In genomic region chr12:54655292-54656038, GRCm38 (mm10) we compare ENCODE assay signal across 8 mouse cellular contexts. TPM values are rescaled to one million over a fixed set of nuclear protein-coding genes. Genes with fewer than 3 reads are reported as not detected.
DNase-seq lines count a peak whose midpoint lies in the region; ATAC-seq and TF ChIP-seq lines count a peak whose summit lies in the region.

No protein-coding gene starts in this region.

- H3K9me3 ChIP-seq in ES-E14 (ENCODE audit: control insufficient read depth, insufficient read depth, low read depth, low read length): no peaks in the 10 kb centered on the region
- H3K9me3 ChIP-seq in liver, embryonic 11.5 days (ENCODE audit: control insufficient read depth, low read length): no peaks in the 10 kb centered on the region
- no peaks in the 10 kb centered on the region for H3K9me3 ChIP-seq in stomach, postnatal 0 days (ENCODE audit: control insufficient read depth, low read length)

- H3K27ac ChIP-seq in kidney, adult 2 months (ENCODE audit: insufficient read depth, low read depth, low read length): peak overlapping the region; percentile 91; the same call in 1 of the 2 replicates
- peak overlapping the region; percentile 82; the same call in 1 of the 2 replicates for H3K27ac ChIP-seq in ES-E14 (ENCODE audit: insufficient read depth, low read depth, low read length, poor library complexity, severe bottlenecking)
- H3K27ac ChIP-seq in embryonic fibroblast, embryonic 13.5 days (ENCODE audit: insufficient read depth, low read length): peak overlapping the region; percentile 55; the same call in 1 of the 2 replicates
- H3K27ac ChIP-seq in liver, embryonic 11.5 days (ENCODE audit: low read depth, low read length): peak overlapping the region; percentile 74
- peak overlapping the region; percentile 95 for H3K27ac ChIP-seq in stomach, postnatal 0 days (replicated peaks)

- no peak for ATAC-seq in liver, embryonic 11.5 days (replicated peaks; ENCODE audit: low FRiP score)
- ATAC-seq in stomach, postnatal 0 days (ENCODE audit: low FRiP score, low TSS enrichment): no peak

- no peak for TF ChIP-seq CTCF in kidney, adult 2 months (conservative IDR thresholded peaks at IDR 0.05; ENCODE audit: insufficient read depth, insufficient read length, low read depth, low read length)
- TF ChIP-seq CTCF in embryonic fibroblast, embryonic 13.5 days (IDR thresholded peaks at IDR 0.05; ENCODE audit: borderline replicate concordance, insufficient read depth, low read length): no peak
- TF ChIP-seq CTCF in stomach, postnatal 0 days (IDR thresholded peaks at IDR 0.05; ENCODE audit: low read depth): no peak

- no peaks in the 10 kb centered on the region for H3K36me3 ChIP-seq in kidney, adult 2 months (ENCODE audit: control insufficient read depth, insufficient read depth, low read length)
- no peaks in the 10 kb centered on the region for H3K36me3 ChIP-seq in ES-E14 (ENCODE audit: control insufficient read depth, insufficient read depth, low read length, poor library complexity, severe bottlenecking)
- no peaks in the 10 kb centered on the region for H3K36me3 ChIP-seq in liver, embryonic 11.5 days (ENCODE audit: control insufficient read depth, insufficient read depth, low read length)
- H3K36me3 ChIP-seq in stomach, postnatal 0 days (ENCODE audit: control insufficient read depth, insufficient read depth, low read length): no peaks in the 10 kb centered on the region

- TF ChIP-seq EP300 in stomach, postnatal 0 days (optimal IDR thresholded peaks at IDR 0.05): no peak

- peak overlapping the region; percentile 60 for H3K4me2 ChIP-seq in liver, embryonic 11.5 days
- peak overlapping the region; percentile 64 for H3K4me2 ChIP-seq in stomach, postnatal 0 days (replicated peaks; ENCODE audit: low read depth)

- H3K4me1 ChIP-seq in kidney, adult 2 months (ENCODE audit: control insufficient read depth, insufficient read depth, low read length): peaks cover 17% of the 10 kb centered on the region; the same call in 1 of the 2 replicates
- H3K4me1 ChIP-seq in ES-E14 (ENCODE audit: control insufficient read depth in 2 of 2, insufficient read depth in 2 of 2, low read length in 2 of 2, poor library complexity in 1 of 2): peaks cover 3 to 9% of the 10 kb centered on the region in 2 experiments; a peak in 2 of 4 replicates
- H3K4me1 ChIP-seq in embryonic fibroblast, embryonic 13.5 days (ENCODE audit: control insufficient read depth, insufficient read depth, low read length): peaks cover 12% of the 10 kb centered on the region
- H3K4me1 ChIP-seq in liver, embryonic 11.5 days (replicated peaks; ENCODE audit: control insufficient read depth, insufficient read depth, low read length): peaks cover 19% of the 10 kb centered on the region
- H3K4me1 ChIP-seq in stomach, postnatal 0 days (replicated peaks; ENCODE audit: control insufficient read depth, insufficient read depth): peaks cover 5% of the 10 kb centered on the region

- no peaks in the 10 kb centered on the region for H3K27me3 ChIP-seq in kidney, adult 2 months (replicated peaks; ENCODE audit: control insufficient read depth, insufficient read depth, low read length)
- no peaks in the 10 kb centered on the region for H3K27me3 ChIP-seq in liver, embryonic 11.5 days (replicated peaks; ENCODE audit: control insufficient read depth, insufficient read depth, low read length)
- H3K27me3 ChIP-seq in stomach, postnatal 0 days (ENCODE audit: control insufficient read depth, insufficient read depth, low read length): no peaks in the 10 kb centered on the region

- WGBS in kidney, adult 2 months: 19% methylated on average over 16 of the region's 16 CpGs
- 21% methylated on average over 16 of the region's 16 CpGs for WGBS in liver, embryonic 11.5 days
- WGBS in stomach, postnatal 0 days: 11% methylated on average over 16 of the region's 16 CpGs

- H3K4me3 ChIP-seq in kidney, adult 2 months (ENCODE audit: insufficient read depth, low read depth, low read length): peak overlapping the region; percentile 94
- H3K4me3 ChIP-seq in ES-E14 (ENCODE audit: insufficient read depth in 1 of 2, low read depth in 1 of 2, low read length in 2 of 2, poor library complexity in 1 of 2, severe bottlenecking in 1 of 2): peak overlapping the region; percentile 73 to 90
- H3K4me3 ChIP-seq in embryonic fibroblast, embryonic 13.5 days (ENCODE audit: insufficient read depth, low read length): peak overlapping the region; percentile 93
- peak overlapping the region; percentile 64 for H3K4me3 ChIP-seq in liver, embryonic 11.5 days (ENCODE audit: low read depth, low read length)
- H3K4me3 ChIP-seq in stomach, postnatal 0 days (ENCODE audit: low read depth, low read length): peak overlapping the region; percentile 71

- TF ChIP-seq POLR2A in kidney, adult 2 months (IDR thresholded peaks at IDR 0.05; ENCODE audit: low read depth, low read length): no peak
- no peak for TF ChIP-seq POLR2A in embryonic fibroblast, embryonic 13.5 days (IDR thresholded peaks at IDR 0.05; ENCODE audit: low read depth, low read length)

- no peak for DNase-seq in kidney, adult 2 months
- DNase-seq in kidney, adult 11 months: no peak
- no peak for DNase-seq in ES-E14 (ENCODE audit: low read depth, low spot score)
- no peak for DNase-seq in liver, embryonic 11.5 days (ENCODE audit: low spot score)
- no peak for DNase-seq in stomach, postnatal 0 days (ENCODE audit: low spot score)
- DNase-seq in gastrocnemius, adult 8-10 months (ENCODE audit: low spot score in 2 of 2): no peak
- DNase-seq in ovary, adult 18-20 months (ENCODE audit: low spot score): no peak

- peak overlapping the region; percentile 90 for H3K9ac ChIP-seq in ES-E14 (ENCODE audit: insufficient read depth, low read depth, low read length, poor library complexity, severe bottlenecking)
- peak overlapping the region; percentile 73 for H3K9ac ChIP-seq in liver, embryonic 11.5 days (ENCODE audit: low read depth, low read length)
- H3K9ac ChIP-seq in stomach, postnatal 0 days (ENCODE audit: low read length): peak overlapping the region; percentile 79

- in situ Hi-C loops in ES-E14 (cut with MboI; ENCODE audit: low sequenced_read_pairs in 2 of 2, unreplicated experiment in 2 of 2): no loop called here

TF ChIP-seq in ES-E14, 5 proteins besides CTCF, POLR2A, EP300 and RAD21:
- no peak for TF ChIP-seq CHD2 (IDR thresholded peaks at IDR 0.05; ENCODE audit: low read depth, low read length)

RNA-seq across cellular contexts. Expression of gene Sptssa, which starts 0.9 kb away (rescaled TPM):
- 70.5 and 80.1 TPM in 2 replicates for polyA plus RNA-seq in kidney, adult 2 months (2012; rRNA removed)
- 14.3 and 23.7 TPM in 2 replicates for total RNA-seq in ES-E14 (2012; rRNA removed)
- polyA plus RNA-seq in embryonic fibroblast, embryonic 13.5 days (2011; ENCODE audit: insufficient read length, low read depth, missing spikeins): 59.2 and 68.0 TPM in 2 replicates
- polyA plus RNA-seq in liver, embryonic 11.5 days (2014; fragmentation: Nextera tagmentation; extraction: Ambion mirVana): 95.8 and 99.8 TPM in 2 replicates
- polyA plus RNA-seq in stomach, postnatal 0 days (2015; fragmentation: Nextera tagmentation; extraction: Ambion mirVana): 163 and 168 TPM in 2 replicates
- 10 to 100 TPM; 16.3 to 23.9 (median 19.2) TPM for total RNA-seq in gastrocnemius, adult 8-10 months (2022)

RNA-seq across cellular contexts. Expression of gene Eapp, which starts 40.2 kb away (rescaled TPM):
- polyA plus RNA-seq in kidney, adult 2 months (2012; rRNA removed): 9.1 and 21.0 TPM in 2 replicates
- total RNA-seq in ES-E14 (2012; rRNA removed): 31.3 and 37.8 TPM in 2 replicates
- 43.6 and 53.1 TPM in 2 replicates for polyA plus RNA-seq in embryonic fibroblast, embryonic 13.5 days (2011; ENCODE audit: insufficient read length, low read depth, missing spikeins)
- polyA plus RNA-seq in liver, embryonic 11.5 days (2014; fragmentation: Nextera tagmentation; extraction: Ambion mirVana): 59.9 and 68.4 TPM in 2 replicates
- polyA plus RNA-seq in stomach, postnatal 0 days (2015; fragmentation: Nextera tagmentation; extraction: Ambion mirVana): 63.9 and 66.0 TPM in 2 replicates
- total RNA-seq in gastrocnemius, adult 8-10 months (2022): 10 to 100 TPM; 15.1 to 24.6 (median 15.1) TPM
